In the genomic region with DNA sequence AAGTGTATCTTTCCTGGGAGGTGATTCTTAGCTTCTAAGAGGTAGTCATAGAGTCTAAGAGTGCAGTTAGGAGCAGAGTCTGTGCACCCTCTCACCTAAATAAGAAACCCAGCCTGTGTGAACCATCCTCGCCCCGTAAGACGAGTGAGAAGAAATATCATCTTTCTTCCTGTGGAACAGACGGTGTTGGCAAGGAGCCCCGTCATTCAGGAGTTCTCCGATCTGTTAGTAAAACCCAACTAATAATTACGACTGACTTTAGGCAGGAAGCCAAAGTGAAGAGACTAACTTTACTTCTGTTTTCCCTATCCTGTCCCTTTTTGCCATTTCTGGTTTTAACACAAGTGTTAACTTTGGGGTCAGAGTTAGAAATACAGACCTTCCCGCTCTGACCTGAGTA, we compare ENCODE assay signal across 27 mouse cellular contexts.
DNase-seq lines count a peak whose midpoint lies in the region; ATAC-seq and TF ChIP-seq lines count a peak whose summit lies in the region.
"Had no signal": no experiment of that assay in that cellular context is flagged by ENCODE, and none has a peak within 500 bp of the region (broad histone marks: within the 10 kb centered on the region; RNA-seq: fewer than 3 reads in every experiment).

No protein-coding gene starts in this region.

- H3K36me3 ChIP-seq in lung, embryonic 14.5 days (ENCODE audit: insufficient read depth): no peaks in the 10 kb centered on the region
- H3K36me3 ChIP-seq: hindbrain, embryonic 15.5 days; kidney, embryonic 15.5 days; limb, embryonic 12.5 days; midbrain, embryonic 12.5 days; neural tube, embryonic 13.5 days; stomach, embryonic 15.5 days had no signal

- no peak overlapping the region for H3K4me2 ChIP-seq in lung, embryonic 14.5 days
- H3K4me2 ChIP-seq: embryonic facial prominence, embryonic 12.5 days; forebrain, embryonic 12.5 days; hindbrain, embryonic 15.5 days; kidney, embryonic 15.5 days; limb, embryonic 12.5 days; liver, embryonic 15.5 days; midbrain, embryonic 12.5 days; neural tube, embryonic 13.5 days; stomach, embryonic 15.5 days had no signal

- peak; percentile 65 to 67 for DNase-seq in cerebellum, postnatal 10 days
- DNase-seq in cerebellum, adult 8-10 months: no peak
- DNase-seq in gastrocnemius, postnatal 14 days: peak; percentile 16
- DNase-seq in gastrocnemius, adult 2 months: no peak
- DNase-seq in lung, embryonic 14.5 days: peak; percentile 24
- DNase-seq in lung, adult 2 months: no peak
- peak; percentile 10 for DNase-seq in brain, adult 2 months (ENCODE audit: low read depth, low spot score)
- DNase-seq in ovary, postnatal 14 days (ENCODE audit: low spot score): no peak
- DNase-seq: cerebellum, postnatal 36 days; heart, postnatal 14 days; kidney, adult 11 months; lung, postnatal 36 days had no signal

- intact Hi-C loops in gastrocnemius, postnatal 14 days (cut with DNase I; ENCODE audit: low total_unique reads): no loop called here
- intact Hi-C loops in gastrocnemius, adult 2 months (cut with DNase I): no loop called here

- no peak overlapping the region for H3K4me3 ChIP-seq in gastrocnemius, adult 2 months
- no peak overlapping the region for H3K4me3 ChIP-seq in lung, embryonic 14.5 days (ENCODE audit: low read depth, low read length)
- H3K4me3 ChIP-seq in lung, adult 2 months (replicated peaks; ENCODE audit: extremely low read depth, low read depth, low read length): no peak overlapping the region
- H3K4me3 ChIP-seq: embryonic facial prominence, embryonic 12.5 days; erythroblast, embryonic 14.5 days; forebrain, embryonic 12.5 days; hindbrain, embryonic 10.5 days; hindbrain, embryonic 15.5 days; kidney, embryonic 15.5 days; limb, embryonic 12.5 days; liver, embryonic 15.5 days; megakaryocyte, embryonic 14.5 days; midbrain, embryonic 12.5 days; myocyte; neural tube, embryonic 13.5 days; stomach, embryonic 15.5 days had no signal

- no peaks in the 10 kb centered on the region for H3K4me1 ChIP-seq in lung, embryonic 14.5 days (ENCODE audit: insufficient read depth)
- no peaks in the 10 kb centered on the region for H3K4me1 ChIP-seq in lung, adult 2 months (ENCODE audit: control insufficient read depth, insufficient read depth, low read length)
- H3K4me1 ChIP-seq: forebrain, embryonic 12.5 days; hindbrain, embryonic 10.5 days; liver, embryonic 15.5 days; stomach, embryonic 15.5 days had no signal

- H3K27me3 ChIP-seq in lung, embryonic 14.5 days (ENCODE audit: insufficient read depth, low read length): no peaks in the 10 kb centered on the region
- H3K27me3 ChIP-seq: CH12.LX; embryonic facial prominence, embryonic 12.5 days; forebrain, embryonic 12.5 days; hindbrain, embryonic 15.5 days; kidney, embryonic 15.5 days; limb, embryonic 12.5 days; liver, embryonic 15.5 days; megakaryocyte, embryonic 14.5 days; midbrain, embryonic 12.5 days; neural tube, embryonic 13.5 days; stomach, embryonic 15.5 days had no signal

- no peak for ATAC-seq in lung, embryonic 14.5 days (ENCODE audit: insufficient read depth)
- ATAC-seq: inflammation-experienced regulatory T-cells, adult 6 months had no signal

- 37% methylated on average over 8 of the region's 8 CpGs for WGBS in lung, embryonic 14.5 days
- 49% methylated on average over 8 of the region's 8 CpGs for WGBS in lung, adult 2 months

- H3K9ac ChIP-seq in lung, embryonic 14.5 days: no peak overlapping the region
- H3K9ac ChIP-seq: embryonic facial prominence, embryonic 12.5 days; forebrain, embryonic 12.5 days; hindbrain, embryonic 15.5 days; kidney, embryonic 15.5 days; limb, embryonic 12.5 days; liver, embryonic 15.5 days; midbrain, embryonic 12.5 days; neural tube, embryonic 13.5 days; stomach, embryonic 15.5 days had no signal

- H3K9me3 ChIP-seq in lung, embryonic 14.5 days (ENCODE audit: low read depth, low read length): no peaks in the 10 kb centered on the region
- H3K9me3 ChIP-seq: embryonic facial prominence, embryonic 12.5 days; forebrain, embryonic 12.5 days; hindbrain, embryonic 10.5 days; hindbrain, embryonic 15.5 days; kidney, embryonic 15.5 days; liver, embryonic 15.5 days; midbrain, embryonic 12.5 days; stomach, embryonic 15.5 days had no signal

- H3K27ac ChIP-seq in gastrocnemius, adult 2 months: no peak overlapping the region
- no peak overlapping the region for H3K27ac ChIP-seq in lung, embryonic 14.5 days (ENCODE audit: low read depth)
- H3K27ac ChIP-seq: embryonic facial prominence, embryonic 12.5 days; forebrain, embryonic 12.5 days; hindbrain, embryonic 15.5 days; kidney, embryonic 15.5 days; limb, embryonic 12.5 days; liver, embryonic 15.5 days; midbrain, embryonic 12.5 days; neural tube, embryonic 13.5 days; stomach, embryonic 15.5 days had no signal

- no peak for TF ChIP-seq CTCF in gastrocnemius, adult 2 months (IDR thresholded peaks at IDR 0.05)
- TF ChIP-seq CTCF in lung, embryonic 14.5 days (IDR thresholded peaks at IDR 0.05; ENCODE audit: low read depth): no peak
- TF ChIP-seq CTCF in lung, adult 2 months (IDR thresholded peaks at IDR 0.05; ENCODE audit: insufficient read depth, low read length): no peak

- no peak for TF ChIP-seq POLR2A in lung, adult 2 months (IDR thresholded peaks at IDR 0.05; ENCODE audit: borderline replicate concordance, extremely low read depth, low read depth, low read length)

Comparison
In these comparisons a context has a peak if more than half of its experiments do, and no peak if none do; other contexts are left out.
1. DNase-seq: peak in cerebellum, postnatal 10 days (2 of 2), gastrocnemius, postnatal 14 days (single experiment), lung, embryonic 14.5 days (single experiment) and brain, adult 2 months (single experiment); none in cerebellum, adult 8-10 months (single experiment), gastrocnemius, adult 2 months (single experiment), lung, adult 2 months (single experiment) and ovary, postnatal 14 days (single experiment).